Mouse (Mus musculus) hindbrain, embryonic 11.5 days (tissue): ENCODE measurements at regions not wholly inside any gene's neighbourhood (a gene's known extent, or its start where the extent isn't known, plus 50 kb on each side); places are given as distances from the start of the nearest gene placed in this dataset.

Experiments used
- ATAC-seq: fragments of 200-750 bp; cut with Nextera tagmentation; 2 replicates; pipeline ENCODE4 v1.8.0; 2017; ENCODE audit warnings: mild to moderate bottlenecking, moderate TSS enrichment, moderate library complexity; ENCODE audit not compliant: low FRiP score
- DNase-seq: peaks from one replicate; pipeline ENCODE4 v3.0.0-alpha.2; 2015; ENCODE audit warnings: low spot score
- H3K27ac ChIP-seq: fragments of 300-500 bp; sonication (generic); 2 replicates; pipeline ENCODE4 v1.5.1; 2014; ENCODE audit warnings: mild to moderate bottlenecking, low read depth, low read length
- H3K27me3 ChIP-seq: fragments of 300-500 bp; sonication (generic); 2 replicates; pipeline ENCODE4 v1.6.1; 2014; ENCODE audit warnings: mild to moderate bottlenecking, low read length, moderate library complexity, mixed read lengths; ENCODE audit not compliant: control insufficient read depth, insufficient read depth
- H3K36me3 ChIP-seq: fragments of 300-500 bp; sonication (generic); 2 replicates; pipeline ENCODE4 v1.6.1; 2014; ENCODE audit warnings: mild to moderate bottlenecking, low read length, moderate library complexity, mixed read lengths; ENCODE audit not compliant: control insufficient read depth, insufficient read depth
- H3K4me1 ChIP-seq: fragments of 300-500 bp; sonication (generic); replicated peaks from 2 replicates; pipeline ENCODE4 v1.6.1; 2014; ENCODE audit warnings: low read length, mixed read lengths; ENCODE audit not compliant: control insufficient read depth, insufficient read depth
- H3K4me2 ChIP-seq: fragments of 300-500 bp; sonication (generic); replicated peaks from 2 replicates; pipeline ENCODE4 v1.6.1; 2014; ENCODE audit warnings: mild to moderate bottlenecking, low read depth, low read length
- H3K4me3 ChIP-seq: fragments of 300-500 bp; sonication (generic); 2 replicates; pipeline ENCODE4 v1.5.1; 2014; ENCODE audit warnings: low read depth, low read length
- H3K9ac ChIP-seq: fragments of 300-500 bp; sonication (generic); 2 replicates; pipeline ENCODE4 v1.6.1; 2014; ENCODE audit warnings: low read depth, low read length
- H3K9me3 ChIP-seq: fragments of 300-500 bp; sonication (generic); 2 replicates; pipeline ENCODE4 v1.6.1; 2016; ENCODE audit warnings: low read length; ENCODE audit not compliant: control insufficient read depth
- WGBS: fragments of 180-500 bp; shearing (Covaris S2); extraction: QIAGEN DNeasy Blood & Tissue Kit; methylation state at CpG from one replicate; pipeline ENCODE4 v1.1.7; 2014; 5-methylcytosine and 5-hydroxymethylcytosine counted together

GRCm38 (mm10) chr10:117471818-117472567, 92.2 kb upstream of the Cpsf6 start:
- H3K4me3 ChIP-seq: no peak overlapping the region
- 68% methylated on average over 11 of the region's 11 CpGs for WGBS
- ATAC-seq (no peak), DNase-seq (no peak)
- H3K27ac ChIP-seq: no peak overlapping the region
- H3K36me3 ChIP-seq: no peaks in the 10 kb centered on the region
- H3K9me3 ChIP-seq: no peaks in the 10 kb centered on the region
- no peaks in the 10 kb centered on the region for H3K27me3 ChIP-seq
- H3K4me2 ChIP-seq: no peak overlapping the region
- no peaks in the 10 kb centered on the region for H3K4me1 ChIP-seq
- no peak overlapping the region for H3K9ac ChIP-seq

- DNase-seq: no peak
- H3K27me3 ChIP-seq: no peaks in the 10 kb centered on the region
- WGBS: 56% methylated on average over 8 of the region's 8 CpGs
- no peaks in the 10 kb centered on the region for H3K9me3 ChIP-seq
- H3K4me1 ChIP-seq: no peaks in the 10 kb centered on the region
- no peak overlapping the region for H3K4me3 ChIP-seq
- H3K36me3 ChIP-seq: no peaks in the 10 kb centered on the region
- no peak overlapping the region for H3K9ac ChIP-seq
- H3K4me2 ChIP-seq: no peak overlapping the region
- H3K27ac ChIP-seq: no peak overlapping the region
- ATAC-seq: no peak
Observed at GRCm38 (mm10) chr10:117471036-117471817, 91.4 kb upstream of the Cpsf6 start.

GRCm38 (mm10) chr10:117470481-117470880, 90.7 kb upstream of the Cpsf6 start:
- H3K27me3 ChIP-seq: no peaks in the 10 kb centered on the region
- no peak overlapping the region for H3K9ac ChIP-seq
- 90% methylated on average over 2 of the region's 2 CpGs for WGBS
- H3K27ac ChIP-seq: no peak overlapping the region
- ATAC-seq (no peak), DNase-seq (no peak)
- no peaks in the 10 kb centered on the region for H3K9me3 ChIP-seq
- no peaks in the 10 kb centered on the region for H3K36me3 ChIP-seq
- no peak overlapping the region for H3K4me3 ChIP-seq
- no peak overlapping the region for H3K4me2 ChIP-seq
- H3K4me1 ChIP-seq: no peaks in the 10 kb centered on the region

GRCm38 (mm10) chr10:117469573-117470090, 89.8 kb upstream of the Cpsf6 start:
- ATAC-seq (no peak), DNase-seq (no peak)
- no peaks in the 10 kb centered on the region for H3K36me3 ChIP-seq
- 91% methylated on average over 3 of the region's 3 CpGs for WGBS
- no peak overlapping the region for H3K9ac ChIP-seq
- H3K9me3 ChIP-seq: no peaks in the 10 kb centered on the region
- H3K4me2 ChIP-seq: no peak overlapping the region
- H3K4me3 ChIP-seq: no peak overlapping the region
- no peaks in the 10 kb centered on the region for H3K4me1 ChIP-seq
- H3K27me3 ChIP-seq: no peaks in the 10 kb centered on the region
- no peak overlapping the region for H3K27ac ChIP-seq

GRCm38 (mm10) chr10:117468931-117469572, 89.2 kb upstream of the Cpsf6 start:
- H3K9me3 ChIP-seq: no peaks in the 10 kb centered on the region
- H3K4me2 ChIP-seq: no peak overlapping the region
- H3K4me1 ChIP-seq: no peaks in the 10 kb centered on the region
- no peak overlapping the region for H3K4me3 ChIP-seq
- no peak for ATAC-seq
- DNase-seq: no peak
- no peaks in the 10 kb centered on the region for H3K27me3 ChIP-seq
- WGBS: 94% methylated on average over 3 of the region's 3 CpGs
- no peaks in the 10 kb centered on the region for H3K36me3 ChIP-seq
- no peak overlapping the region for H3K9ac ChIP-seq
- no peak overlapping the region for H3K27ac ChIP-seq

GRCm38 (mm10) chr10:117468381-117468780, 88.6 kb upstream of the Cpsf6 start:
- ATAC-seq (no peak), DNase-seq (no peak)
- Histone ChIP-seq H3K27me3 (no peaks in the 10 kb centered on the region), H3K4me2 (no peak overlapping the region), H3K27ac (no peak overlapping the region), H3K9me3 (no peaks in the 10 kb centered on the region), H3K4me3 (no peak overlapping the region), H3K36me3 (no peaks in the 10 kb centered on the region), H3K9ac (no peak overlapping the region), H3K4me1 (no peaks in the 10 kb centered on the region)
- 79% methylated on average over 4 of the region's 4 CpGs for WGBS

- H3K4me3 ChIP-seq: no peak overlapping the region
- no peaks in the 10 kb centered on the region for H3K4me1 ChIP-seq
- DNase-seq (no peak), ATAC-seq (no peak)
- H3K27ac ChIP-seq: no peak overlapping the region
- no peak overlapping the region for H3K9ac ChIP-seq
- H3K4me2 ChIP-seq: no peak overlapping the region
- no peaks in the 10 kb centered on the region for H3K27me3 ChIP-seq
- no peaks in the 10 kb centered on the region for H3K9me3 ChIP-seq
- WGBS: 88% methylated on average over 8 of the region's 8 CpGs
- H3K36me3 ChIP-seq: no peaks in the 10 kb centered on the region
Observed at GRCm38 (mm10) chr10:117467161-117467560, 87.3 kb upstream of the Cpsf6 start.

- no peak overlapping the region for H3K27ac ChIP-seq
- 91% methylated on average over 3 of the region's 3 CpGs for WGBS
- DNase-seq (no peak), ATAC-seq (no peak)
- no peaks in the 10 kb centered on the region for H3K4me1 ChIP-seq
- H3K4me2 ChIP-seq: no peak overlapping the region
- no peak overlapping the region for H3K9ac ChIP-seq
- H3K4me3 ChIP-seq: no peak overlapping the region
- no peaks in the 10 kb centered on the region for H3K36me3 ChIP-seq
- H3K9me3 ChIP-seq: no peaks in the 10 kb centered on the region
- no peaks in the 10 kb centered on the region for H3K27me3 ChIP-seq
Observed at GRCm38 (mm10) chr10:117466391-117466790, 86.6 kb upstream of the Cpsf6 start.
